Mouse (Mus musculus) heart, embryonic 15.5 days (tissue): Measurements from ENCODE around the gene Exosc10. TPM values are rescaled to one million over a fixed set of nuclear protein-coding genes. Genes with fewer than 3 reads are reported as not detected.
A peak's percentile ranks its signal among the peaks of the same experiment; 100 is the strongest.

Source experiments
- ATAC-seq: fragments of 200-750 bp; cut with Nextera tagmentation; replicated peaks from 2 replicates; pipeline ENCODE4 v1.8.0; 2017; ENCODE audit warnings: low read depth, moderate TSS enrichment; ENCODE audit not compliant: insufficient number of reproducible peaks, insufficient read depth, low FRiP score
- H3K27ac ChIP-seq: fragments of 300-500 bp; sonication (generic); 2 replicates; pipeline ENCODE4 v1.5.1; 2015; ENCODE audit warnings: mild to moderate bottlenecking, inconsistent platforms
- H3K27me3 ChIP-seq: fragments of 300-500 bp; sonication (generic); 2 replicates; pipeline ENCODE4 v1.6.1; 2015; ENCODE audit warnings: inconsistent platforms
- H3K36me3 ChIP-seq: fragments of 300-500 bp; sonication (generic); 2 replicates; pipeline ENCODE4 v1.6.1; 2015; ENCODE audit warnings: mild to moderate bottlenecking, inconsistent platforms
- H3K4me1 ChIP-seq: fragments of 300-500 bp; sonication (generic); replicated peaks from 2 replicates; pipeline ENCODE4 v1.6.1; 2015; ENCODE audit warnings: inconsistent platforms
- H3K4me2 ChIP-seq: fragments of 300-500 bp; sonication (generic); 2 replicates; pipeline ENCODE4 v1.6.1; 2015; ENCODE audit warnings: inconsistent platforms, mild to moderate bottlenecking, moderate library complexity
- H3K4me3 ChIP-seq: fragments of 300-500 bp; sonication (generic); 2 replicates; pipeline ENCODE4 v1.5.1; 2015; ENCODE audit warnings: mild to moderate bottlenecking, inconsistent platforms
- H3K9ac ChIP-seq: fragments of 300-500 bp; sonication (generic); 2 replicates; pipeline ENCODE4 v1.6.1; 2015; ENCODE audit warnings: mild to moderate bottlenecking, inconsistent platforms
- H3K9me3 ChIP-seq: fragments of 300-500 bp; sonication (generic); replicated peaks from 2 replicates; pipeline ENCODE4 v1.6.1; 2016; ENCODE audit warnings: inconsistent platforms
- WGBS: fragments of 180-500 bp; shearing (Covaris S2); methylation state at CpG from one replicate; pipeline ENCODE4 v1.1.7; 2015; ENCODE audit warnings: mixed read lengths; 5-methylcytosine and 5-hydroxymethylcytosine counted together
- polyA plus RNA-seq: library from polyadenylated mRNA; unstranded; fragments of >200 nt; fragmentation: Nextera tagmentation; extraction: Ambion mirVana; gene quantifications from 2 replicates; pipeline ENCODE4 v1.2.1, GENCODE M21; 2015

Exosc10 gene
- polyA plus RNA-seq, 1 experiment from 2014 or later: 56.4 TPM

DNA sequence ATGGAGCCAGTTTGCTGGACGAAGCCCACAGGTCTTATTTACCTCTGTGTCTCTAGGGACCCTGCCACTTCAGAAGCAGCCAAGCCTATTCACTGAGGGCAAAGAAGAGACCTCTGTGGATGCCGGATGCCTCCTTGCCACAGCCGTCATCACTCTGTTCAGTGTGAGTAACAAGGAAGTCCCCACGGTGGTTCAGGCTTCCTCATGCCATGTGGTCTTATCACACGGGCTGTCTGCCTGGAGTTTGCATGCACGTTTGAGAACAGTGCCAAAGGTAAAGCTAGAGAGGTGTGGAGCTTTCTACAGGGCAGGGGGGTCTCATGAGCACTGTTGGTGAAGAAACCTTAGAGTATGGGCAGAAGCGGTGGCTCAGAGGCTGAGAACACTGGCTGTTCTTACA, 15.0 kb downstream of the Exosc10 start:
- WGBS: 76% methylated on average over 7 of the region's 7 CpGs

GRCm38 (mm10) chr4:148580765-148581164, 22.5 kb downstream of the Exosc10 start:
- no peak overlapping the region for H3K27ac ChIP-seq
- H3K36me3 ChIP-seq: peaks cover 63% of the 10 kb centered on the region
- H3K27me3 ChIP-seq: no peaks in the 10 kb centered on the region
- H3K4me2 ChIP-seq: no peak overlapping the region
- H3K4me1 ChIP-seq: peaks cover 4% of the 10 kb centered on the region
- 78% methylated on average over 9 of the region's 9 CpGs for WGBS
- no peaks in the 10 kb centered on the region for H3K9me3 ChIP-seq
- H3K9ac ChIP-seq: no peak overlapping the region
- no peak overlapping the region for H3K4me3 ChIP-seq
- ATAC-seq: peak; percentile 47; the same call in 1 of the 2 replicates

More for the DNA sequence above, 15.0 kb downstream of the Exosc10 start:
- Histone ChIP-seq H3K9ac (no peak overlapping the region), H3K9me3 (no peaks in the 10 kb centered on the region), H3K27ac (no peak overlapping the region), H3K4me1 (no peaks in the 10 kb centered on the region), H3K4me2 (no peak overlapping the region), H3K27me3 (no peaks in the 10 kb centered on the region), H3K36me3 (peaks cover 93% of the 10 kb centered on the region), H3K4me3 (no peak overlapping the region)
- no peak for ATAC-seq

DNA sequence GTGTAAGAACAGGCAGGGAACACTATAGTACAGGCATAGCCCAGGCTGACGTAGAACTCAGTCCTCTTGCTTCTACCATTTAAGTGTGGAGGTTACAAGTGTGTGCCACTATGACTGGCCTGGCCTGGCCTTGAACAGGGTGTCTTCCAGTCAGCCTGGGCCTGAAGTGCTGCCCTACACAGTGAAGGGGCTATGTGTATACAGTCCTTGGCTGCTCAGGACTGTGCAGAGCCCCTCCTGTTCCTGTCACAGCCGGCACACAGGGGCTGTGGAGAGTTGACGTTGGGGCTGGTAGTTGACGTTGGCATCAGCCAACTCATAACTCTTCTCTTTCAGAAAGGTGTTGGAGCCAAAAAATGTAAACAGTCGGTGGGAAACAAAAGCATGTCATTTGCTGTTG, 23.2 kb downstream of the Exosc10 start:
- 88% methylated on average over 5 of the region's 5 CpGs for WGBS
- no peak overlapping the region for H3K27ac ChIP-seq
- no peak for ATAC-seq
- no peak overlapping the region for H3K4me3 ChIP-seq
- peaks cover 4% of the 10 kb centered on the region for H3K4me1 ChIP-seq
- no peak overlapping the region for H3K4me2 ChIP-seq
- H3K36me3 ChIP-seq: peaks cover 56% of the 10 kb centered on the region
- no peaks in the 10 kb centered on the region for H3K9me3 ChIP-seq
- H3K9ac ChIP-seq: no peak overlapping the region
- no peaks in the 10 kb centered on the region for H3K27me3 ChIP-seq

- Histone ChIP-seq H3K27me3 (no peaks in the 10 kb centered on the region), H3K4me1 (peaks cover 4% of the 10 kb centered on the region), H3K9me3 (no peaks in the 10 kb centered on the region), H3K27ac (no peak overlapping the region), H3K9ac (no peak overlapping the region), H3K4me3 (no peak overlapping the region), H3K4me2 (no peak overlapping the region), H3K36me3 (peaks cover 42% of the 10 kb centered on the region)
- no peak for ATAC-seq
- 33% methylated on average over 4 of the region's 4 CpGs for WGBS
Observed at GRCm38 (mm10) chr4:148583257-148583656, 25.0 kb downstream of the Exosc10 start.

DNA sequence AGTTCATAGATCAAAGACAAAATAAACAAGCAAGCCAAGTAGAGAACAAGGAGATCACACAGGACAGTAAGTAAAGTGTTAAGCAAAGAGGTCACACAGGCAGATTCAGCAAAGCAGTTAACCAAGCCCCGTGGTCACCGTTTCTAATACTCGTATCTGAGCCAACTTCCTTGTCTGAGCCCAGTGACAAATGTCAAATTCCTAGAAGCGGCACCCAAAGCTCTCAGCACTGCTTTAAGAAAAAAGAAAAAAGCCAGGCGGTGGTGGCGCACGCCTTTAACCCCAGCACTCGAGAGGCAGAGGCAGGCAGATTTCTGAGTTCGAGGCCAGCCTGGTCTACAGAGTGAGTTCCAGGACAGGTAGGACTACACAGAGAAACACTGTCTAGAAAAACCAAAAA, 28.4 kb downstream of the Exosc10 start:
- Histone ChIP-seq H3K4me1 (peaks cover 14% of the 10 kb centered on the region), H3K9ac (no peak overlapping the region), H3K4me3 (no peak overlapping the region), H3K9me3 (no peaks in the 10 kb centered on the region), H3K36me3 (peaks cover 11% of the 10 kb centered on the region; the same call in 1 of the 2 replicates), H3K4me2 (no peak overlapping the region), H3K27ac (no peak overlapping the region), H3K27me3 (no peaks in the 10 kb centered on the region)
- WGBS: 66% methylated on average over 9 of the region's 9 CpGs
- ATAC-seq: no peak

- 51% methylated on average over 9 of the region's 9 CpGs for WGBS
- Histone ChIP-seq H3K9me3 (no peaks in the 10 kb centered on the region), H3K27ac (0 out of 2 replicates have a peak overlapping the region, but pooled peaks have one; percentile 12), H3K27me3 (no peaks in the 10 kb centered on the region), H3K4me3 (no peak overlapping the region), H3K4me1 (peaks cover 27% of the 10 kb centered on the region), H3K4me2 (no peak overlapping the region), H3K9ac (no peak overlapping the region), H3K36me3 (peaks cover 2% of the 10 kb centered on the region; the same call in 1 of the 2 replicates)
- ATAC-seq: no peak
Observed at GRCm38 (mm10) chr4:148588793-148589192, 30.6 kb downstream of the Exosc10 start.

- H3K27ac ChIP-seq: 0 out of 2 replicates have a peak overlapping the region, but pooled peaks have one; percentile 12
- 71% methylated on average over 7 of the region's 8 CpGs for WGBS
- no peak overlapping the region for H3K4me2 ChIP-seq
Observed at GRCm38 (mm10) chr4:148589565-148589964, 31.3 kb downstream of the Exosc10 start.

DNA sequence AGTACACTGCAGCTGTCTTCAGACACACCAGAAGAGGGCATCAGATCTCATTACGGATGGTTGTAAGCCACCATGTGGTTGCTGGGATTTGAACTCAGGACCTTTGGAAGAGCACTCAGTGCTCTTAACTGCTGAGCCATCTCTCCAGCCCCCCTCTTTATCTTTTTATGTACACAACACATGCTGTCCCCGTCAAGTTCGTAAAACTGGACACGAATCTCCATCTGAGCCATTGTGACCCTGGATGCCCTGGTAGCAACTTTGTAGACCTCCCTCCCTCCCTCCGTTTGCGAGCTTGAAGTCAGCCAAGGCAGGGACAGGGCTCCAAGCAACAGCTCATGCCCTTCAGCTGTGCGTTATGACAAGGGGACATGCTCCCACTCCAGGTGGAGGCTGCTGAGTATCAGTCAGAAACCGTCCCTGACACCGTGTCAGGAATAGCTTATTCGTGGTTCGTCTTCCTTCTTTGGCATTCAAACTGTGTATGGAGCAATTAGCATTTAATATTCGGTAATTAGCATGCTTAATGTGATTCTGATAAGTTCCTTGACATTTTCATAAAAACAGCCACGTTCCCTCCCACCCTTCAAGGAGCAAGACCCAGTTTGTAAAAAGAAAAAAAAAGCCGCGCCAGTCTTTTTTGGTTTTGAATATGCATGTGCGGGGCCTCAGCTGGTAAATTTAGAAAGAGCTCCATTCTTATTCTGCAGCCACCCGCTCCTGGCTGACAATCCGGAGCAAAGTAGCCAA, 32.4 kb downstream of the Exosc10 start:
- peak overlapping the region; percentile 80 for H3K27ac ChIP-seq
- peak overlapping the region; percentile 65 for H3K9ac ChIP-seq
- no peaks in the 10 kb centered on the region for H3K27me3 ChIP-seq
- H3K4me1 ChIP-seq: peaks cover 23% of the 10 kb centered on the region
- peaks cover 20% of the 10 kb centered on the region for H3K36me3 ChIP-seq
- H3K4me2 ChIP-seq: peak overlapping the region; percentile 91
- WGBS: 5% methylated on average over 18 of the region's 18 CpGs
- ATAC-seq: no peak
- H3K4me3 ChIP-seq: peak overlapping the region; percentile 95
- H3K9me3 ChIP-seq: no peaks in the 10 kb centered on the region

More at GRCm38 (mm10) chr4:148589565-148589964, 31.3 kb downstream of the Exosc10 start:
- Histone ChIP-seq H3K4me1 (peaks cover 27% of the 10 kb centered on the region), H3K4me3 (no peak overlapping the region), H3K9me3 (no peaks in the 10 kb centered on the region), H3K27me3 (no peaks in the 10 kb centered on the region), H3K9ac (0 out of 2 replicates have a peak overlapping the region, but pooled peaks have one; percentile 3), H3K36me3 (peaks cover 9% of the 10 kb centered on the region)
- ATAC-seq: no peak

DNA sequence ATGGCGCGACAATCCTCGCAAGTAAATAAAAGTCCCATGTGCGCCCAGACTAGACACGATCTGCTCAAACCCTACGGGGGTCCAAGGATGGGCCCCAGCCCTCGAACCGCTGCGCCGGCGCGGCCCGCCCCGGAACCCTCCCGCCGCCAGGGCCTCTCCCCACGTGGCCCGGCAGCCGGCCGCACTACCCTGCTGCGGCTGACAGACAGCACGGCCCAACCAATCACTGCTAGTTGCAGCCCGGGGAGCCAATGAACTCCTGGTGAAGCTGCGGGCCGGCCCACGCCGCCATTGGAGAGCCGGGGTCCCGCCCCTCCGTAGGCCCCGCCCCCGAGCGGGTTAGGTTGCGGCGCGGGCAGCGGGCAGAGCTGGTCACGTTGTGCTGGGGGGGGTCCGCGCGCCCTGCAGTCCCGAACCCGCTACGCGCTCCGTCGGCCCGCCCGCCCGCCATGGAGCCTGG, 33.0 kb downstream of the Exosc10 start, which contains the start of gene Srm:
Gene Srm (plus strand): TSS at position 333 of the 460 bp plus-strand sequence.
- Histone ChIP-seq H3K4me3 (peak within 1 kb of the TSS; percentile 95), H3K4me1 (peaks cover 23% of the 10 kb centered on the region), H3K9me3 (no peaks in the 10 kb centered on the region), H3K27ac (peak within 1 kb of the TSS; percentile 80), H3K4me2 (peak within 1 kb of the TSS; percentile 91), H3K9ac (peak within 1 kb of the TSS; percentile 82), H3K27me3 (no peaks in the 10 kb centered on the region), H3K36me3 (peaks cover 24% of the 10 kb centered on the region)
- ATAC-seq: peak; percentile 99
- under 1% methylated on average over 30 of the region's 50 CpGs for WGBS

GRCm38 (mm10) chr4:148591637-148592380, 33.6 kb downstream of the Exosc10 start:
- peak overlapping the region; percentile 95 for H3K4me3 ChIP-seq
- H3K27ac ChIP-seq: peak overlapping the region; percentile 57
- H3K9me3 ChIP-seq: no peaks in the 10 kb centered on the region
- WGBS: under 1% methylated on average over 48 of the region's 53 CpGs
- peak; percentile 33 for ATAC-seq
- H3K4me2 ChIP-seq: peak overlapping the region; percentile 91
- H3K36me3 ChIP-seq: peaks cover 24% of the 10 kb centered on the region
- peak overlapping the region; percentile 82 for H3K9ac ChIP-seq
- H3K27me3 ChIP-seq: no peaks in the 10 kb centered on the region
- peaks cover 23% of the 10 kb centered on the region for H3K4me1 ChIP-seq

- Histone ChIP-seq H3K27ac (no peak overlapping the region), H3K9me3 (no peaks in the 10 kb centered on the region), H3K9ac (no peak overlapping the region), H3K4me2 (no peak overlapping the region), H3K4me3 (no peak overlapping the region), H3K4me1 (peaks cover 17% of the 10 kb centered on the region), H3K27me3 (no peaks in the 10 kb centered on the region), H3K36me3 (peaks cover 35% of the 10 kb centered on the region)
- WGBS: 94% methylated on average over 11 of the region's 11 CpGs
- ATAC-seq: no peak
Observed at GRCm38 (mm10) chr4:148593996-148594395, 35.8 kb downstream of the Exosc10 start.
